In genomic region chr15:98295628-98296551, GRCm38 (mm10) we compare ENCODE assay signal across 7 mouse cellular contexts. TPM values are rescaled to one million over a fixed set of nuclear protein-coding genes. Genes with fewer than 3 reads are reported as not detected.
DNase-seq lines count a peak whose midpoint lies in the region; ATAC-seq lines count a peak whose summit lies in the region.

Zfp641 (minus strand) TSS chr15:98296161.

- peak within 1 kb of the TSS; percentile 62 for H3K4me3 ChIP-seq in hindbrain, embryonic 14.5 days (replicated peaks; ENCODE audit: low read length)
- H3K4me3 ChIP-seq in midbrain, embryonic 10.5 days, result peak within 1 kb of the TSS; percentile 77
- H3K4me3 ChIP-seq in stomach, embryonic 16.5 days (replicated peaks; ENCODE audit: low read length), result peak within 1 kb of the TSS; percentile 61

- peak; percentile 78 for DNase-seq in adrenal gland, postnatal 10 days
- DNase-seq in cerebellum, adult 8-10 months, result peak; percentile 57
- DNase-seq in frontal cortex, adult 2 months (ENCODE audit: extremely low spot score in 1 of 2, low spot score in 1 of 2), result peak in 1 of 2 experiments; percentile 38
- DNase-seq in hindbrain, embryonic 14.5 days (ENCODE audit: low spot score), result peak; percentile 42
- peak; percentile 27 to 81 for DNase-seq in left cerebral cortex, postnatal 10 days (ENCODE audit: extremely low spot score in 1 of 2, low spot score in 2 of 2)
- peak; percentile 35 for DNase-seq in midbrain, embryonic 10.5 days (ENCODE audit: low spot score)

- intact Hi-C loops in left cerebral cortex, postnatal 10 days (cut with DNase I), result no loop called here

- WGBS in hindbrain, embryonic 14.5 days, result 2% methylated on average over 58 of the region's 60 CpGs
- 3% methylated on average over 60 of the region's 60 CpGs for WGBS in midbrain, embryonic 10.5 days
- 2% methylated on average over 59 of the region's 60 CpGs for WGBS in stomach, embryonic 16.5 days

- H3K9ac ChIP-seq in hindbrain, embryonic 14.5 days, result peak within 1 kb of the TSS; percentile 73
- H3K9ac ChIP-seq in stomach, embryonic 16.5 days (ENCODE audit: low read length), result peak within 1 kb of the TSS; percentile 77

- H3K4me1 ChIP-seq in hindbrain, embryonic 14.5 days (replicated peaks; ENCODE audit: control insufficient read depth, insufficient read depth, low read length), result no peaks in the 10 kb centered on the region
- peaks cover 9% of the 10 kb centered on the region for H3K4me1 ChIP-seq in midbrain, embryonic 10.5 days
- no peaks in the 10 kb centered on the region; the same call in 1 of the 2 replicates for H3K4me1 ChIP-seq in stomach, embryonic 16.5 days (ENCODE audit: control insufficient read depth, insufficient read depth, low read length)

- H3K9me3 ChIP-seq in hindbrain, embryonic 14.5 days (ENCODE audit: control insufficient read depth, low read length), result 0 out of 2 replicates have a peak, but pooled peaks cover 11% of the 10 kb centered on the region
- H3K9me3 ChIP-seq in midbrain, embryonic 10.5 days (replicated peaks), result no peaks in the 10 kb centered on the region; the same call in 1 of the 2 replicates
- H3K9me3 ChIP-seq in stomach, embryonic 16.5 days (replicated peaks; ENCODE audit: control insufficient read depth, low read length), result no peaks in the 10 kb centered on the region

- peak within 1 kb of the TSS; percentile 77 for H3K4me2 ChIP-seq in hindbrain, embryonic 14.5 days (replicated peaks)
- H3K4me2 ChIP-seq in stomach, embryonic 16.5 days (ENCODE audit: low read depth, low read length), result peak within 1 kb of the TSS; percentile 97

- H3K27ac ChIP-seq in hindbrain, embryonic 14.5 days, result no peak within 1 kb of the TSS
- peak within 1 kb of the TSS; percentile 87 for H3K27ac ChIP-seq in midbrain, embryonic 10.5 days (replicated peaks)
- no peak within 1 kb of the TSS for H3K27ac ChIP-seq in stomach, embryonic 16.5 days (ENCODE audit: low read length)

- H3K27me3 ChIP-seq in hindbrain, embryonic 14.5 days (ENCODE audit: control insufficient read depth, insufficient read depth, low read length), result no peaks in the 10 kb centered on the region
- H3K27me3 ChIP-seq in midbrain, embryonic 10.5 days (ENCODE audit: low read depth, poor library complexity, severe bottlenecking), result 0 out of 2 replicates have a peak, but pooled peaks cover 5% of the 10 kb centered on the region
- H3K27me3 ChIP-seq in stomach, embryonic 16.5 days (ENCODE audit: control insufficient read depth, insufficient read depth, low read length), result no peaks in the 10 kb centered on the region; the same call in 1 of the 2 replicates

- ATAC-seq in hindbrain, embryonic 14.5 days (ENCODE audit: low FRiP score), result peak; percentile 64; the same call in 1 of the 2 replicates
- ATAC-seq in stomach, embryonic 16.5 days (ENCODE audit: insufficient read depth, low FRiP score), result peak; percentile 62; the same call in 1 of the 2 replicates

- H3K36me3 ChIP-seq in hindbrain, embryonic 14.5 days (replicated peaks; ENCODE audit: control insufficient read depth, insufficient read depth), result 0 out of 2 replicates have a peak, but pooled peaks cover 5% of the 10 kb centered on the region
- no peaks in the 10 kb centered on the region for H3K36me3 ChIP-seq in midbrain, embryonic 10.5 days
- H3K36me3 ChIP-seq in stomach, embryonic 16.5 days (ENCODE audit: control insufficient read depth, insufficient read depth, low read length), result no peaks in the 10 kb centered on the region

RNA-seq across cellular contexts. Expression of gene Zfp641, which starts in this region (rescaled TPM):
- 1 to 10 TPM; 3.9 to 7.4 TPM for total RNA-seq in adrenal gland, postnatal 10 days (2021)
- polyA plus RNA-seq in frontal cortex, adult 2 months (2012; rRNA removed), result 11.1 and 12.3 TPM in 2 replicates
- 12.2 and 14.5 TPM in 2 replicates for polyA plus RNA-seq in hindbrain, embryonic 14.5 days (2014; fragmentation: Nextera tagmentation; extraction: Ambion mirVana)
- total RNA-seq in left cerebral cortex, postnatal 10 days (2021), result 1 to 10 TPM; 8.7 to 8.9 TPM
- 1.2 and 1.7 TPM in 2 replicates for polyA plus RNA-seq in midbrain, embryonic 10.5 days (2016; fragmentation: Nextera tagmentation; extraction: Ambion mirVana)
- 0.50 and 0.66 TPM in 2 replicates for polyA plus RNA-seq in stomach, embryonic 16.5 days (2015; fragmentation: Nextera tagmentation; extraction: Ambion mirVana)

Comparison
In these comparisons a context has a peak if more than half of its experiments do, and no peak if none do; other contexts are left out.
1. Peak in ATAC-seq, H3K4me3 ChIP-seq, H3K9ac ChIP-seq and H3K4me2 ChIP-seq in stomach, embryonic 16.5 days; RNA of the gene not detected or under 1 TPM.